Mouse (Mus musculus): ENCODE results near the gene Nfkbia. TPM values are rescaled to one million over a fixed set of nuclear protein-coding genes. Genes with fewer than 3 reads are reported as not detected.

The Nfkbia gene
- polyA plus RNA-seq, 1 experiment from 2014 or later = 15.0 TPM

- Histone ChIP-seq H3K4me2 (no peak overlapping the region), H3K27ac (no peak overlapping the region), H3K9ac (no peak overlapping the region), H3K4me1 (replicated peaks) (peaks cover 22% of the 10 kb centered on the region), H3K27me3 (0 out of 2 replicates have a peak, but pooled peaks cover 4% of the 10 kb centered on the region), H3K4me3 (replicated peaks) (no peak overlapping the region), H3K9me3 (replicated peaks) (no peaks in the 10 kb centered on the region), H3K36me3 (no peaks in the 10 kb centered on the region)
- no peak for DNase-seq
- no peak for ATAC-seq (ENCODE audit: low read depth)
- 39% methylated on average over 16 of the region's 16 CpGs for WGBS (ENCODE audit: insufficient replicate concordance)
Measured at GRCm38 (mm10) chr12:55450421-55450820, 42.0 kb downstream of the Nfkbia start.

GRCm38 (mm10) chr12:55449048-55449447 lies 43.4 kb downstream of the Nfkbia start:
- WGBS (ENCODE audit: insufficient replicate concordance) = 68% methylated on average over 2 of the region's 2 CpGs
- Histone ChIP-seq H3K4me3 (replicated peaks) (no peak overlapping the region), H3K36me3 (no peaks in the 10 kb centered on the region), H3K27ac (no peak overlapping the region), H3K4me2 (no peak overlapping the region), H3K4me1 (replicated peaks) (peaks cover 22% of the 10 kb centered on the region), H3K9ac (no peak overlapping the region), H3K27me3 (0 out of 2 replicates have a peak, but pooled peaks cover 4% of the 10 kb centered on the region), H3K9me3 (replicated peaks) (no peaks in the 10 kb centered on the region)
- DNase-seq = no peak
- no peak for ATAC-seq (ENCODE audit: low read depth)

- Histone ChIP-seq H3K4me3 (replicated peaks) (no peak overlapping the region), H3K27ac (no peak overlapping the region), H3K4me1 (replicated peaks) (peaks cover 25% of the 10 kb centered on the region), H3K9ac (no peak overlapping the region), H3K9me3 (replicated peaks) (no peaks in the 10 kb centered on the region), H3K27me3 (0 out of 2 replicates have a peak, but pooled peaks cover 4% of the 10 kb centered on the region), H3K4me2 (no peak overlapping the region), H3K36me3 (no peaks in the 10 kb centered on the region)
- ATAC-seq (ENCODE audit: low read depth) (no peak), DNase-seq (no peak)
- WGBS (ENCODE audit: insufficient replicate concordance) = 48% methylated on average over 2 of the region's 2 CpGs
Measured at GRCm38 (mm10) chr12:55448457-55448856, 44.0 kb downstream of the Nfkbia start.

- H3K27ac ChIP-seq = peak overlapping the region; percentile 47
- WGBS (ENCODE audit: insufficient replicate concordance) = 58% methylated on average over 11 of the region's 11 CpGs
Measured at GRCm38 (mm10) chr12:55447396-55447760, 45.1 kb downstream of the Nfkbia start.

GRCm38 (mm10) chr12:55446746-55447395 lies 45.6 kb downstream of the Nfkbia start:
- Histone ChIP-seq H3K4me2 (no peak overlapping the region), H3K9me3 (replicated peaks) (no peaks in the 10 kb centered on the region), H3K4me1 (replicated peaks) (peaks cover 32% of the 10 kb centered on the region), H3K9ac (no peak overlapping the region), H3K27me3 (no peaks in the 10 kb centered on the region), H3K36me3 (no peaks in the 10 kb centered on the region), H3K27ac (peak overlapping the region; percentile 59), H3K4me3 (replicated peaks) (no peak overlapping the region)
- ATAC-seq (ENCODE audit: low read depth) (0 out of 2 replicates have a peak, but pooled peaks have one; percentile 10), DNase-seq (peak; percentile 8)
- 28% methylated on average over 13 of the region's 13 CpGs for WGBS (ENCODE audit: insufficient replicate concordance)

More at GRCm38 (mm10) chr12:55447396-55447760, 45.1 kb downstream of the Nfkbia start:
- Histone ChIP-seq H3K9me3 (replicated peaks) (no peaks in the 10 kb centered on the region), H3K4me2 (no peak overlapping the region), H3K9ac (no peak overlapping the region), H3K27me3 (no peaks in the 10 kb centered on the region), H3K4me3 (replicated peaks) (no peak overlapping the region), H3K36me3 (no peaks in the 10 kb centered on the region), H3K4me1 (replicated peaks) (peaks cover 32% of the 10 kb centered on the region)
- DNase-seq (no peak), ATAC-seq (ENCODE audit: low read depth) (no peak)

GRCm38 (mm10) chr12:55446366-55446745 lies 46.1 kb downstream of the Nfkbia start:
- Histone ChIP-seq H3K9me3 (replicated peaks) (no peaks in the 10 kb centered on the region), H3K27ac (peak overlapping the region; percentile 59), H3K27me3 (no peaks in the 10 kb centered on the region), H3K9ac (no peak overlapping the region), H3K4me2 (no peak overlapping the region), H3K4me1 (replicated peaks) (peaks cover 32% of the 10 kb centered on the region), H3K4me3 (replicated peaks) (no peak overlapping the region), H3K36me3 (no peaks in the 10 kb centered on the region)
- WGBS (ENCODE audit: insufficient replicate concordance) = 70% methylated on average over 4 of the region's 4 CpGs
- DNase-seq (no peak), ATAC-seq (ENCODE audit: low read depth) (no peak)

- no peaks in the 10 kb centered on the region for H3K27me3 ChIP-seq
- no peak overlapping the region for H3K9ac ChIP-seq
- H3K9me3 ChIP-seq (replicated peaks) = no peaks in the 10 kb centered on the region
- H3K4me2 ChIP-seq = no peak overlapping the region
- ATAC-seq (ENCODE audit: low read depth) = no peak
- H3K4me3 ChIP-seq (replicated peaks) = no peak overlapping the region
- H3K27ac ChIP-seq = no peak overlapping the region
- whole genome bisulfite sequencing (ENCODE audit: insufficient replicate concordance) = 76% methylated on average over 4 of the region's 4 CpGs
- no peak for DNase-seq
- H3K4me1 ChIP-seq (replicated peaks) = peaks cover 32% of the 10 kb centered on the region
- H3K36me3 ChIP-seq = no peaks in the 10 kb centered on the region
Measured at GRCm38 (mm10) chr12:55445583-55445982, 46.9 kb downstream of the Nfkbia start.

- H3K4me2 ChIP-seq = no peak overlapping the region
- WGBS (ENCODE audit: insufficient replicate concordance) = 68% methylated on average over 4 of the region's 4 CpGs
- H3K9ac ChIP-seq = no peak overlapping the region
- H3K4me3 ChIP-seq (replicated peaks) = no peak overlapping the region
- peaks cover 26% of the 10 kb centered on the region for H3K4me1 ChIP-seq (replicated peaks)
- no peaks in the 10 kb centered on the region for H3K27me3 ChIP-seq
- no peaks in the 10 kb centered on the region for H3K9me3 ChIP-seq (replicated peaks)
- DNase-seq (no peak), ATAC-seq (ENCODE audit: low read depth) (no peak)
- no peak overlapping the region for H3K27ac ChIP-seq
- no peaks in the 10 kb centered on the region for H3K36me3 ChIP-seq
Measured at GRCm38 (mm10) chr12:55444031-55444451, 48.4 kb downstream of the Nfkbia start.

GRCm38 (mm10) chr12:55442861-55443850 lies 49.3 kb downstream of the Nfkbia start:
- Histone ChIP-seq H3K27me3 (no peaks in the 10 kb centered on the region), H3K4me3 (replicated peaks) (no peak overlapping the region), H3K9me3 (replicated peaks) (no peaks in the 10 kb centered on the region), H3K27ac (no peak overlapping the region), H3K36me3 (no peaks in the 10 kb centered on the region), H3K9ac (no peak overlapping the region), H3K4me1 (replicated peaks) (peaks cover 32% of the 10 kb centered on the region), H3K4me2 (no peak overlapping the region)
- peak; percentile 27; the same call in 1 of the 2 replicates for ATAC-seq (ENCODE audit: low read depth)
- 57% methylated on average over 9 of the region's 9 CpGs for WGBS (ENCODE audit: insufficient replicate concordance)
- DNase-seq = no peak

- peaks cover 32% of the 10 kb centered on the region for H3K4me1 ChIP-seq (replicated peaks)
- DNase-seq = no peak
- H3K27me3 ChIP-seq = no peaks in the 10 kb centered on the region
- no peak overlapping the region for H3K4me3 ChIP-seq (replicated peaks)
- no peak for ATAC-seq (ENCODE audit: low read depth)
- 76% methylated on average over 1 of the region's 1 CpGs for WGBS (ENCODE audit: insufficient replicate concordance)
- H3K27ac ChIP-seq = no peak overlapping the region
- no peak overlapping the region for H3K4me2 ChIP-seq
- no peak overlapping the region for H3K9ac ChIP-seq
- no peaks in the 10 kb centered on the region for H3K9me3 ChIP-seq (replicated peaks)
- no peaks in the 10 kb centered on the region for H3K36me3 ChIP-seq
Measured at GRCm38 (mm10) chr12:55442245-55442644, 50.2 kb downstream of the Nfkbia start.

- Histone ChIP-seq H3K9me3 (replicated peaks) (no peaks in the 10 kb centered on the region), H3K27me3 (no peaks in the 10 kb centered on the region), H3K4me3 (replicated peaks) (no peak overlapping the region), H3K9ac (no peak overlapping the region), H3K4me1 (replicated peaks) (peaks cover 30% of the 10 kb centered on the region), H3K4me2 (no peak overlapping the region), H3K27ac (no peak overlapping the region), H3K36me3 (no peaks in the 10 kb centered on the region)
- ATAC-seq (ENCODE audit: low read depth) (no peak), DNase-seq (no peak)
- 51% methylated on average over 5 of the region's 5 CpGs for WGBS (ENCODE audit: insufficient replicate concordance)
Measured at GRCm38 (mm10) chr12:55440416-55440815, 52.0 kb downstream of the Nfkbia start.

Measured in liver, embryonic 13.5 days (tissue).